Mouse (Mus musculus): Measurements from ENCODE around the gene Tnr.
"Not testable (repeated sequence)": the region's sequence is repeated elsewhere in the genome, so short reads cannot be mapped to it uniquely, and the experiment has no call there.

The Tnr gene

DNA sequence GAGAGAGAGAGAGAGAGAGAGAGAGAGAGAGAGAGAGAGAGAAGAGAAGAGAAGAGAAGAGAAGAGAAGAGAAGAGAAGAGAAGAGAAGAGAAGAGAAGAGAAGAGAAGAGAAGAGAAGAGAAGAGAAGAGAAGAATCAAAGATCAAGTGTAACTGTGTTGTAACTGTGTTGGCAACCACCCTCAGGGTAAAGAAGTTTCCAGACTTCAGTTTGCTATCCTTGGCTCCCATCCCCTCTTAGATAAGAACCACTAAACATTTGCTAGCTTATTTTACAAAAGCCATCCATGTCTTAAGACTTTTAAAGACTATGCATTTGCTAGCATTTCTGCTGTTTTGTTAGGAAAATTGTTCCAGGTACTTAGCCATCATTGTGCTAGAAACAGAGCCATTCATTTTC, 442.7 kb downstream of the Tnr start:
- not testable (repeated sequence) for DNase-seq (ENCODE audit: low read depth)

DNA sequence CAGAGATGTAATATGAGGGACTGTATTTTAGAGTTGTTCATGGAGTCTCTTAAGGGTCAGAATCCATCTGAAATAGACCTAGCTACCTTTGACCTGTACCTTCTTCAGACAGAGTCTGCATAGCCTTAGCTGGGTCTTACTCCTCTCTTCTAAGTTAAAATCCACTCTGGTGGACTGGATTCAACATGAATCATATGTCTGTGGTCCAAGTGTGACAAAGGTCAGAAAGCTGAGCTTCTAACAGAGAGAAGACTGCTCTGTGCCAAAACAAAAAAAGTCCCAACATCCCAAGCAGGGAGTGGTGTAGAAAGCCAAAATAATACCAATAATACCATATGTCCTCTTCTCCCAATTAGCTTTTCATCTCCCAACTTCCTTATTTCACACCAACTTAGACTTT, 444.8 kb downstream of the Tnr start:
- DNase-seq (ENCODE audit: low read depth) = no peak

DNA sequence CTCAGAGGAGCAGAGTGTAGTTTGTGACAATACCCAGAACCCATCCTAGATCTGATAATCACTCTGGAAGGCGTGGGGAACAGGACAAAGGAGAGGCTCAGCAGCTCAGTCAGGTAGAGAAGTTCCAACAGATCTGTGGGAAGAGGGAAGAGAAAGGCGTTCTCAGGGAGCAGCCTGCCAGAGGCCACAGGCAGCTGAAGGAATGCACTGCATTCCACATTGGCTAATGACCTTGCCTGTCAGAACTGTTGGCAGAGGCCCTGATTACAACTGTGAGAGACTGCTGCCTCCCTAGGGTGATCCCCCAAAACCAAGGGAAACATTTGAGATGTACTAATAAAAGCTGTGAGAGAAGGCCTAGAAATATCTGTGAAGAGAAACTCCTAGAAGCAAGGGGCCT, 454.2 kb downstream of the Tnr start:
- no peak for DNase-seq (ENCODE audit: low read depth)

DNA sequence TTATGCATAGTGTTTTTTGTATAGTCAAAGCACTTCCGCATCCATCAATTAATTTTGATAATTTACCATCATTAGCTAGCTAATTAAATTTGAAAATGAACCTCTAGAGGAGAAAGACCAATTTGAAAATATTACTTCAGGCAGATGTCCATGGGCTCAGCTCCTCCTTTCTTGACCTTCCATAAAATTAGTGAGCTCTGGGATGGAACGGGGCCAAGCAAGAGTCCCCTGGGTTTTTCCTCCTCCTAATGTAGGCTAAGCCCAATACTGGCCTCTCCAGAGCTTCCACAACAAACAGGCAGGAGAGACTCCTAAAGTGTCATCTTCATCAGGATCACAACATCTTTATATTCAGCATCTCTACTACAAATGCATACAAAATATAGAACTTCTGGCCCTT, 455.5 kb downstream of the Tnr start:
- DNase-seq (ENCODE audit: low read depth) = no peak

GRCm38 (mm10) chr1:159980355-159980754, 456.8 kb downstream of the Tnr start:
- DNase-seq (ENCODE audit: low read depth) = no peak

All from c-Kit-positive CD71-negative TER-119-negative erythroid progenitor cells, embryonic 14.5 days (primary cell).